Mouse (Mus musculus) midbrain, embryonic 14.5 days (tissue): ENCODE measurements around the gene Fn1. TPM values are rescaled to one million over a fixed set of nuclear protein-coding genes. Genes with fewer than 3 reads are reported as not detected.

ENCODE experiments used
- ATAC-seq: fragments of 200-750 bp; cut with Nextera tagmentation; 2 replicates; pipeline ENCODE4 v1.8.0; 2017; ENCODE audit warnings: moderate number of reproducible peaks, moderate library complexity; ENCODE audit not compliant: low FRiP score, low TSS enrichment
- DNase-seq: peaks from one replicate; pipeline ENCODE4 v3.0.0-alpha.2; 2015
- H3K27ac ChIP-seq: fragments of 300-500 bp; sonication (generic); replicated peaks from 2 replicates; pipeline ENCODE4 v1.5.1; 2014; ENCODE audit warnings: mild to moderate bottlenecking, low read depth, low read length, moderate library complexity
- H3K27me3 ChIP-seq: fragments of 300-500 bp; sonication (generic); 2 replicates; pipeline ENCODE4 v1.6.1; 2014; ENCODE audit warnings: low read length, control low read depth, mixed read lengths; ENCODE audit not compliant: control insufficient read depth, insufficient read depth
- H3K36me3 ChIP-seq: fragments of 300-500 bp; sonication (generic); 2 replicates; pipeline ENCODE4 v1.6.1; 2014; ENCODE audit warnings: low read length, control low read depth; ENCODE audit not compliant: control insufficient read depth, insufficient read depth
- H3K4me1 ChIP-seq: fragments of 300-500 bp; sonication (generic); 2 replicates; pipeline ENCODE4 v1.6.1; 2014; ENCODE audit warnings: mild to moderate bottlenecking, antibody characterized with exemption, low read length, control low read depth; ENCODE audit not compliant: control insufficient read depth, insufficient read depth
- H3K4me2 ChIP-seq: fragments of 300-500 bp; sonication (generic); 2 replicates; pipeline ENCODE4 v1.6.1; 2014; ENCODE audit warnings: mild to moderate bottlenecking, low read length, moderate library complexity
- H3K4me3 ChIP-seq: fragments of 300-500 bp; sonication (generic); replicated peaks from 2 replicates; pipeline ENCODE4 v1.5.1; 2014; ENCODE audit warnings: low read depth, low read length
- H3K9ac ChIP-seq: fragments of 300-500 bp; sonication (generic); replicated peaks from 2 replicates; pipeline ENCODE4 v1.6.1; 2014; ENCODE audit warnings: mild to moderate bottlenecking, low read length, moderate library complexity
- H3K9me3 ChIP-seq: fragments of 300-500 bp; sonication (generic); 2 replicates; pipeline ENCODE4 v1.6.1; 2016; ENCODE audit warnings: low read length, control low read depth, mixed read lengths; ENCODE audit not compliant: control insufficient read depth
- WGBS: fragments of 180-500 bp; shearing (Covaris S2); extraction: QIAGEN DNeasy Blood & Tissue Kit; methylation state at CpG from one replicate; pipeline ENCODE4 v1.1.7; 2014; 5-methylcytosine and 5-hydroxymethylcytosine counted together
- polyA plus RNA-seq: library from polyadenylated mRNA; unstranded; fragments of >200 nt; fragmentation: Nextera tagmentation; extraction: Ambion mirVana; gene quantifications from 2 replicates; pipeline ENCODE4 v1.2.1, GENCODE M21; 2014

Gene Fn1
- polyA plus RNA-seq, 1 experiment from 2014 or later: 33.0 TPM

DNA sequence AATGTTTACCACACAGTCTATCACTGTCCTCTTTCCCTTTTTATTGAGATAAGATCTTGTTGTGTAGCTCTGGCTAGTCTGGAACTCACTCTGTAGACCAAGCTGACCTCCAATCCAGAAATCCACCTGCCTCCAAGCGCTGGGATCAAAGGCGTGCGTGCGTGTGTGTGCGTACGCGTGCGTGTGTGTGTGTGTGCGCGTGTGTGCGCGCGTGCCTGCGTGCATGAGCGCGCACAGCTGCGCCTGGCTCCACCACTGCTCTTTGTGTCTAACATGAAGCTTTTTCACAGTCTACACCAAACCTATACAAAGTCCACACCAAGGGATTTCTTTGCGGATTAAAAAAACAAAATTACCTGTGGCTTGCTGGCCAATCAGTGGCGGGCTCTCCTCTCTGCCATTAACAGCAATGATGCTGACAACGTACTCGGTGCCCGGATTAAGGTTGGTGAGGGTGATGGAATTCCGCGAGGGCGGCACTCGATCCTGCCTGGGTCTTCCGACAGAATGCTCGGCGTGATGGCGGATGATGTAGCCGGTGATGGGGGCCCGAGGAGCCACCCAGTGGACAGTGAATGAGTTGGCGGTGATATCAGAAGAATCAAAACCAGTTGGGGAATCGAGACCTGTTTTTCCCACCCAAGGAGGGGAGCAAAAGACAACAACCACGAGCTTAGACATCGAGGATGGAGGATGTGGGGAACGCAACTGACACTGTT, 43.8 kb downstream of the Fn1 start:
- 97% methylated on average over 37 of the region's 37 CpGs for whole genome bisulfite sequencing
- no peak overlapping the region for H3K27ac ChIP-seq
- peaks cover 3% of the 10 kb centered on the region for H3K4me1 ChIP-seq
- H3K4me3 ChIP-seq: no peak overlapping the region
- no peaks in the 10 kb centered on the region for H3K27me3 ChIP-seq
- ATAC-seq: no peak
- no peaks in the 10 kb centered on the region for H3K9me3 ChIP-seq
- H3K4me2 ChIP-seq: no peak overlapping the region
- peaks cover 11% of the 10 kb centered on the region; the same call in 1 of the 2 replicates for H3K36me3 ChIP-seq
- H3K9ac ChIP-seq: no peak overlapping the region
- no peak for DNase-seq

DNA sequence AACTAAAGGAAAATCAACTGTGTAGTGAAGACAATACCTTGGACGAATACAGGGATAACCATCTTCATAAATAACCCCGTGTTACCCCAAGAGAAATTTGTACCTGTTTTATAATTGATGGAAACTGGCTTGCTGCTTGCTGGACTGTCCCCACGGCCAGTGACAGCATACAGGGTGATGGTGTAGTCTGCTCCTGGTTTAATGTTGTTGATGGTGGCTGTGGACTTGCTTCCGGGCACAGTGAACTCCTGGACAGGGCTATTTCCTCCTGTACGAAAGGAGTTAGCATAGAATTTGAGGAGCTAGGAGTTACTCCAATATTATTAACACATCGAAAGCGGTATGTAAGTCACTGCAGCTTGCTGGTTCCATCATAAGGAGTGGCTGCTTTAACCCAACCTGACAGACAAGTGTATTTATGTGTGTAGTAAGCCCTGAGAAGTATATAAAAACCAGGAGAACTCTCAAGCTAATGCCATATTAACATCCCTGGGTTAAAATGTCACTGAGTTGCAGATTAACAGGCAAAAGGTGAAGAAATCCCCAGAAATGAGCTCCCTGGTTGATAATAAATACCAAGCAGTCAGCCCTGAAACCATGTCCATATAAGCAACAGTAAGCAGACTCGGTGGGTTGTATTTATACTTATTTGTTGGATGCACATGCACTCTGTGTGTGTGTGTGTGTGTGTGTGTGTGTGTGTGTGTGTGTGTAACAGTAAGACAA, 46.2 kb downstream of the Fn1 start:
- H3K4me2 ChIP-seq: no peak overlapping the region
- DNase-seq: no peak
- no peaks in the 10 kb centered on the region for H3K27me3 ChIP-seq
- no peak overlapping the region for H3K4me3 ChIP-seq
- H3K27ac ChIP-seq: no peak overlapping the region
- H3K36me3 ChIP-seq: peaks cover 6% of the 10 kb centered on the region; the same call in 1 of the 2 replicates
- no peaks in the 10 kb centered on the region for H3K4me1 ChIP-seq
- ATAC-seq: no peak
- H3K9me3 ChIP-seq: no peaks in the 10 kb centered on the region
- no peak overlapping the region for H3K9ac ChIP-seq
- WGBS: 93% methylated on average over 8 of the region's 8 CpGs

DNA sequence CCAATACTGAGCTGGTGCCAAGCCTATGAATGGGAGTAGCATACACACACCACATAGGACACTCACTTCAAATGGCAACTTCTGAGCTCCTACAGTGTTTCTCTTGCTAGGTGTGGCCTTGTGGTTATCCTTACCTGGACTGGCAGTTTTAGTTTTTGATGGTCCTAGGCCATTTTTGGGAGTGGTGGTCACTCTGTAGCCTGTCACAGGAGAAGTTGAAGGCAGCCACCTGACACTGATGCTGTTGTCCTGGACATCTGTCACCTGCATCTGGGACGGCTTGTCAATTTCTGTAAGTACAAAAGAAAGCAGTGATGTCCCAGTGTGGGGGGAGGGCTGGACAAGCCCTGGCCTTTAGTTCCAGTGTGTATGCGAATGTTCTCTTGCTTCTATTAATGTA, 47.2 kb downstream of the Fn1 start:
- no peak overlapping the region for H3K9ac ChIP-seq
- H3K4me3 ChIP-seq: no peak overlapping the region
- H3K27me3 ChIP-seq: no peaks in the 10 kb centered on the region
- H3K27ac ChIP-seq: no peak overlapping the region
- no peak for ATAC-seq
- 90% methylated on average over 2 of the region's 2 CpGs for WGBS
- H3K9me3 ChIP-seq: no peaks in the 10 kb centered on the region
- H3K36me3 ChIP-seq: peaks cover 7% of the 10 kb centered on the region; the same call in 1 of the 2 replicates
- no peaks in the 10 kb centered on the region for H3K4me1 ChIP-seq
- no peak overlapping the region for H3K4me2 ChIP-seq
- DNase-seq: no peak

DNA sequence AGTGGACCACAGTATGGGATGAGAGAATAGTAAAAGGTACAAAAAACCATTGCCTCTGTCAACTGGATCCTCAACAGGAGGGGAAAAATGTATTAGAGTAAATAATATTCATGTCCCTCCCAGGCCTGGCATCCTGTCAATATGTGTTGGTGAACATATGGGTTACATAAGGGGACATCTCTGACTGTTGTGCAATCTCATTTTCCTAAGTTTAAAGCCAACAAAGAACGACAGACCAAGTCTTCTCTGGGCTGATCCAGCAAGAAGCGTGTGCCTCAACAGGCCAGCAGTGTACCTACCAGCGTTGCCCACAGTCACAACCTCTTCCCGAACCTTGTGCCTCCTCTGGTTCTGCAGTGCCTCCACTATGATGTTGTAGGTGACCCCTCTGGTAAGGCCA, 57.6 kb downstream of the Fn1 start:
- Histone ChIP-seq H3K4me1 (no peaks in the 10 kb centered on the region), H3K9ac (no peak overlapping the region), H3K4me2 (no peak overlapping the region), H3K36me3 (0 out of 2 replicates have a peak, but pooled peaks cover 7% of the 10 kb centered on the region), H3K4me3 (no peak overlapping the region), H3K27me3 (no peaks in the 10 kb centered on the region), H3K27ac (no peak overlapping the region), H3K9me3 (no peaks in the 10 kb centered on the region)
- no peak for DNase-seq
- ATAC-seq: no peak
- 93% methylated on average over 4 of the region's 4 CpGs for WGBS

DNA sequence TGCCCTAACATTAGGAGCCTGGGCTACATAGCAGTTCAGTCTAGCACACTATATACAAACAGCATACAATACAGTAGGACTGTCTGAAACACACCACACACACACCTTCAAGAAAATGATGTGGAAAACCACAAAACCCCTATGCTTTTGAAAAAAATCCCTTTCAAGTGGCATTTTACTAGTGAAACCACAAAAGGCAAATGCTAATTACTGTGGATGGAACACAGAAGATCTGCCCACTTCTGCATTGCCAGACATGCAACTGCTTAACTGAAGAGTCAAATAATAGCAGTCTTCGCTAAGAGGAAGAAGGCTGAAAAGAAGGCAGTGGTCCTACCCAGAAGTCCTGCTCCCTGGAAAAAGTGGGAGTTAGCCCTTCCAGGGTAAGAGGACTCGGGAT, 58.7 kb downstream of the Fn1 start:
- no peak overlapping the region for H3K4me3 ChIP-seq
- H3K9ac ChIP-seq: no peak overlapping the region
- no peak overlapping the region for H3K27ac ChIP-seq
- no peaks in the 10 kb centered on the region for H3K9me3 ChIP-seq
- 0 out of 2 replicates have a peak, but pooled peaks cover 7% of the 10 kb centered on the region for H3K36me3 ChIP-seq
- no peak overlapping the region for H3K4me2 ChIP-seq
- no peak for ATAC-seq
- H3K27me3 ChIP-seq: no peaks in the 10 kb centered on the region
- H3K4me1 ChIP-seq: no peaks in the 10 kb centered on the region
- DNase-seq: no peak
- WGBS: 90% methylated on average over 2 of the region's 2 CpGs

DNA sequence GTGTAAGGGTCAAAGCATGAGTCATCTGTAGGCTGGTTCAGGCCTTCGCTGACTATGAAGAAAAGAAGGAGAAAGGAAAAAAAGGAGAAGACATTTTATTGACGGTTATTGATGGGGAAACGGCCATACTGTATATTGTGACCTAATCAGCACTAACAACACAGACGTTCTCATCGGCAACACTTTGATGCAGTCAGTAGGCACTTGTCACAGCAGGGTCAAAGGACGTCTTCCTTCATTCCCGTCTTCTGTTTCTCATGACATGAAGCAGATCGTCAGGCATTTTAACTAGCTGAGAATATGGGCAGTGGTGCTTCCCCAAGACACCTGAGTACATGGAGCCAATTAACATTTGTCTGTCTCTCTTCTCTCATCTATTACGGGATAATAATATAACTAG, 59.8 kb downstream of the Fn1 start:
- 95% methylated on average over 9 of the region's 9 CpGs for WGBS
- H3K27me3 ChIP-seq: no peaks in the 10 kb centered on the region
- H3K4me2 ChIP-seq: no peak overlapping the region
- H3K36me3 ChIP-seq: 0 out of 2 replicates have a peak, but pooled peaks cover 7% of the 10 kb centered on the region
- H3K4me1 ChIP-seq: no peaks in the 10 kb centered on the region
- no peak for ATAC-seq
- H3K9me3 ChIP-seq: no peaks in the 10 kb centered on the region
- no peak for DNase-seq
- H3K9ac ChIP-seq: no peak overlapping the region
- no peak overlapping the region for H3K27ac ChIP-seq
- no peak overlapping the region for H3K4me3 ChIP-seq

DNA sequence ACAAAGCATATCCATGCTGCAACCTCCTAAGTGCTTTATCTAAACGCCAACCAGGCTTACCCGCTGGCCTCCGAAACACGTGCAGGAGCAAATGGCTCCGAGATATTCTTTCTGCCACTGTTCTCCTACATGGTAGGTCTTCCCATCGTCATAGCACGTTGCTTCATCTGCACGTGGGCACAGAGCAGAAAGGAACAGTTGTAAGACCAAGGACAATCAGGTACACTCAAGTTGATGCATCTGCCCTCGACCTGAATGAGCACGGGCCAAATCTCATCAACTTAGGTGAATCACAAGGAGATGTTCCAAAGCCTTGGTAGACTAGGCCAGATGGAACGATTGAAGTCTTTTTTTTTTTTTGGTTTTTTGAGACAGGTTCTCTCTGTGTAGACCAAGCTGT, 63.0 kb downstream of the Fn1 start:
- no peak for ATAC-seq
- WGBS: 99% methylated on average over 11 of the region's 11 CpGs

DNA sequence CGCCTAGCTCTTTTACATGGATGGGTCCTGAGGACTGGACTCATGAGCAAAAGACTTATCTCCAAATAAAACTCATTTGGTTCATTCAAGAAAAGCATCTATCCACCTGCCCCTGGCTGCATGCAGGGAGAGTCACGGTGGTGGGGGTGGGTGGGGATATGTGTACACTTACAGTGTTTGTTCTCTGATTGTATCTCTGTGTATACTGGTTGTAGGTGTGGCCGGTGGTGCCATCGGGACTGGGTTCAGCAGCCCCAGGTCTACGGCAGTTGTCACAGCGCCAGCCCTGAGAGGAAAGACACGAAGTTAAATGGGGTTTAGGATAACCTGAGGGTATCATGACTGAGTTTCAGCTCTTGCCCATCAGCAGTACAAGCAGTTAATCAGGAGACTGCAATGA, 66.3 kb downstream of the Fn1 start:
- no peaks in the 10 kb centered on the region for H3K36me3 ChIP-seq
- 93% methylated on average over 7 of the region's 7 CpGs for WGBS
- no peak overlapping the region for H3K27ac ChIP-seq
- DNase-seq (no peak), ATAC-seq (no peak)
- no peak overlapping the region for H3K4me2 ChIP-seq
- H3K9ac ChIP-seq: no peak overlapping the region
- H3K4me3 ChIP-seq: no peak overlapping the region
- no peaks in the 10 kb centered on the region for H3K27me3 ChIP-seq
- H3K4me1 ChIP-seq: no peaks in the 10 kb centered on the region
- no peaks in the 10 kb centered on the region for H3K9me3 ChIP-seq

More for the DNA sequence above, 63.0 kb downstream of the Fn1 start:
- no peak for DNase-seq
- Histone ChIP-seq H3K27ac (no peak overlapping the region), H3K9me3 (no peaks in the 10 kb centered on the region), H3K4me1 (no peaks in the 10 kb centered on the region), H3K9ac (no peak overlapping the region), H3K4me2 (no peak overlapping the region), H3K27me3 (no peaks in the 10 kb centered on the region), H3K4me3 (no peak overlapping the region), H3K36me3 (no peaks in the 10 kb centered on the region)

DNA sequence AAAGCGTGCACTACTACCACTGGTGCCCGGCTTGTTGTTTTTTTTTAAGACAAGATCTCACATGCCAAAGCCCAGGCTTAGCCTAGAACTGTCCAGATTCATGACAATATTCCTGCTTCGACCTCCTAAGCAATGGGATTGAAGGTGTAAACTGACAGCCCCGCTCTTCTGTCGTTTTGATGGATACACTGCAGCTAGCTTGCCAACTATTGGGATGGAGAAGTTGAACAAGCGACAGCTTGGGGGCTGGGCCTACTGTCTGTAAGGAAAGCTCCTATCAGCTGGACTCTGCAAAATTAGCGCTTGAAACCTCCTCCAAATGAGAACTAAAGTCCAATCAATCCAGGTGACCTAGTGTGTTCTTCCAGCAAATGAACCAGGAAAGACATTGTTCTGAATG, 69.1 kb downstream of the Fn1 start:
- DNase-seq (no peak), ATAC-seq (no peak)
- 95% methylated on average over 7 of the region's 7 CpGs for WGBS
- no peak overlapping the region for H3K27ac ChIP-seq
- no peaks in the 10 kb centered on the region for H3K4me1 ChIP-seq
- H3K9ac ChIP-seq: no peak overlapping the region
- H3K9me3 ChIP-seq: no peaks in the 10 kb centered on the region
- no peak overlapping the region for H3K4me3 ChIP-seq
- H3K4me2 ChIP-seq: no peak overlapping the region
- H3K27me3 ChIP-seq: no peaks in the 10 kb centered on the region
- H3K36me3 ChIP-seq: peaks cover 5% of the 10 kb centered on the region
